Mouse (Mus musculus): ENCODE data around the gene Rad54l2.
A peak's percentile ranks its signal among the peaks of the same experiment; 100 is the strongest.

The Rad54l2 gene

DNA sequence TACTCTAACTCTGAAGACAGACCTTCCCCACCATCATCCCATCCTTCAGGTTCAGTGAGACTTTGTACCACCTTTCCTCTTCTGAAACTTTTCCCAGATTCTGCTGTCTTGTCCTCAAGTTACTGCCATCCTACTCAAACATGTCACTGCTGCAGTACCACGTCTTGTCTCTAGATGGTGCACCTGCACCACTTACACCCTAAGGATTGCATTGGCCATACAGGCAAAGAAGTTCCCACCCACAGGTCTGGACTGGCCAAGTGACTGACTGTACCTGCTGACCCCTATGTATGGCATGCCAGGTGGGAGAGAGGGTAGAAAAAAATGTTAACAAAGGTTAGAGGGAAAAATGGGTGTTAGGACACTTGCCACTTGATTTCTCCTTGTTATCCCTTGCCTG, 113.5 kb downstream of the Rad54l2 start:
- DNase-seq: peak; percentile 89

DNA sequence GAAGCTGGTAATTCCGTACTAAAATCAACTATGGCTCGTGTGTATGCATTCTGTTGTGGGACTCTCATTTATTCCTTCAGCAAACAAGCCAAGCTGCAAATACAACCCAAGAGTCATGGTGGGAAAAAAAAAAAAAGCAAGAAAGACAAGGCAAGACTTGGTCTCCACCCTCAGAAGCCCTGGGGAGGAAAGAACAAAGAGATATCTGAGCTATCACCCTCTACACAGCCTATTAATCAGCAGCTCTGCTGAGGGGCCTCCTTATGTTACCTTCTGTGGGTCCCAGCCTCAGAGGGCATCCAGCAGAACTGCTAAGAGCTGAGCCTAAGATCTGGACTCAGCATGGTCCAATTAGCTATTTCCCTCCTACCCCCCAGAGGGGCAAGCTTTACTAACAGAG, 115.1 kb downstream of the Rad54l2 start:
- no peak for DNase-seq

DNA sequence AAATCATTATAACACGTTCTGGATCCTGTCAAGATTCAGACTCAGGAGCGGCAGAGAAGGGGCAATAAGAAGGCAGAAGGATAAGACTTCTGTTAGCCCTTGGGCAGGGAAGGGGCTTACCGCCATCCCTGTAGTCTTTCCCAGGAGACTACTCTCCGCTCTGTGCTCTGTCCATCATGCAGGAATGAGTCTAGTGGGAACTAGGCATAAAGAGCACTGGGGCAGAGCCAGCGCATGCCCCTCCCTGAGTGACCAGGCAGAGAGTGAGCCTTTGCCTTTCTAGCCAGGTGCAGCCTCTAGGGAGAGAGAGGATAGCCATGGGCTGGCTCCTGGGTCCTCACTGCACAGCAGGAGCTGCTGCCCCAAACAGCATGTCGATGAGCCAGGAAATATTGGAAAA, 124.1 kb downstream of the Rad54l2 start:
- DNase-seq: no peak

DNA sequence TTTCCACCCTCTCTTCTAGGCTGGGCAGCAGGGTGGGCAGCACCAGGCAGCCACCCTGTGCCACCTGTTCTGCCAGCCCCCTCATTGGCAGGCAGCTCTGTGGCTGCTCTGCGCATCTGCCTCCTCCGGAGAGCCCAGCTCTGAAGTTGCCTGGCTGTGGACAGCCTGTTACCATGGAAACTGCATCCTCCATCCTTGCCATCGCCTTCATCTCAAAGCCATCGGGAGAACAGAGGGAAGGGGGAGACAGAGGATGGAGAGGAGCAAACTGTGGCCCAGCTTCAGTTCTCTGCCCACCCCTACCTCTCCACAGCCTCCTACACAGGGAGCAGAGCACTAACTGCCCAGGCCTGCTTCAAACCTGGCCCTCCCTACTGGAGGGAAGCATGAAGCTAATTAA, 124.6 kb downstream of the Rad54l2 start:
- no peak for DNase-seq

DNA sequence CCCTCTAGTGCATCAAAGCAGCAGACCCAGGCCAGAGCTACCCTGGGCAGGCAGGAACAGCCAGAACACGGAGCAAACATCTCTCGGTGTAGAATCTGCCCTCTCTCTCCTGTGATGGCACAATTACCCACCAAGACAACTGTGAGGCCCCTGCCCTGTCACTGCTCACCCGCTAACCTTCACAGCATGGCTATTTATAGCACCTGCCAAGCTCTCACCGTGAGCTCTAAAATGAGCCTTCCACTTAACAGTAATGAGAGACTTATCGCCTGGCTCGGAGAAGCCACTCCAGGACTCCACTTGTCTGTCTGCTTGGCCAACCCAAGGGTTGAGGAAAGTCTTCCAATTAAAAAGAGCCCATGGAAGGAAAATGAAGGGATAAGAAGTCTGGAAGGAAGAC, 125.8 kb downstream of the Rad54l2 start:
- DNase-seq: no peak

DNA sequence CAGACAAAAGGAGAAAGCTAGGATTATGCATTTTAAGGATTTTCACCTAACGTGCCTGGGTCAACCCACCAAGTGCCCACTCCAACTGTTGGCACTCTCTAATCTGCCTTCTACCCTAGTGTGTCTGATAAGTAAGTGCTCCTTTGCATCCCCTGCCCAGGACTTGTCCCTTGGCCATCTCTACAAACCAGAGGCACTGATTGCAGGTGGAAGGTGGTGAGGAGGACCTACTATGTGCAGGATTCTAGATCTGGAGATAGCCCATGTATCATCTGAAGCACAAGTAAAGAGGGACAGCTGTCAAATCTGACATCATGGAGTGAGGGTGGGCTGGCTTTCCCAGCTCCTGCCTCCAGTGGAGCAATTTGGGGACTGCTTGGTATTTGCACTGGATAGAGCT, 129.1 kb downstream of the Rad54l2 start:
- DNase-seq: no peak

DNA sequence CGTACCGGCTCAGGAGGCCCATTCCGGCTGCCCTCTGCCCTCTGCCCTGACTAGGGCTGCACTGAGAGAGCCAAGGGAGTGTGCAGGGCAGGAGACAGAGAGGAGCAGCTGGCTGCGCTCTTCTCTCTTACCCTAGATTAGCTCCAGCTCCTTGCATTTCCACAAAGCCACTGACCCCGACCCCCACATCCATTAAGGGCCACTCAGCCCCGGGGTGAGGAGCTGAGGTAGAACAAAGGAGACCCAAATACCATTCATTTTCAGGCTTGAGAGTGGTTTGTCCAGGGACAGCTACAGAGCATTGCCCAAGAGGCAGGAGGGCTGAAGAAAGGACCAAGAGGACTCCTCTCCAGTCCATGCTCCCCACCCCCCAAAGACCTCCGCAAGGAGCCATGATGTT, 129.6 kb downstream of the Rad54l2 start:
- no peak for DNase-seq

DNA sequence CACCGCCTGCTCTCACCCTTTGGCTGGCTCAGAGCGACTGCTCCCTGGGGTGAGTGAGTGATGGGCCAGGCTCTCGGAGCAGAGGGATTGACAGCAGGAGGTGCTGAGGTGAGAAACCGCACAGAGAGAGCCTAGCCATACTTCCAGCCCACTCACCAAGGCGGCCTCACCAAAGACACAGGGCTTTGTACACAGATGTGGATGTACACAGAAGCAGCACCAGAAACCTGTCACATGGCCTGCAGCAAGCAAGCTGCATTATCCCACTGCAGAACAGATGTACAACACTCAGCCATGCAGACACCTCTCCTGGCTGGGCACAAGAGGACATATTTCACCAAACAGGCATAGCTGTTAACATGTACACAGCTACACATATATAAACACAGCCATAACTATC, 131.4 kb downstream of the Rad54l2 start:
- DNase-seq: no peak

DNA sequence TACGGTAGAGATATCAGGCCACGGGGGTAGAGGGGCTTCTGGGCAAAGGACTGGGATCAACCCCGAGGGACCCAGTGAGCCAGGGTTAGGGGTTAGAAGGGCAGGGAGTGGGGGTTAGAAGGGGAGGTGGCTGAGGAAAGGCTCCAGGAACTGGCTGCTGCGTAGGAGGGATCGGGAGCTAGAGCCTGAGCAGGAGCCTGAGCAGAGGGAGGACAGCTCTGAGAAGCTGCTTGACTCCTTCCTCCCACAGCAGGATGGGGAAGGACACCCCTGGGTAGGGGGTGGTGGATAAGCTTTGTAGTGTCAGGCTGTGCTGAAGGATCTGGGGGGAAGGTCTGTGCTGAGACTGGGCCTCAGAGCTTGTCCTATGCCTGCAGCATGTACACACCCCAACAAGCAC, 132.2 kb downstream of the Rad54l2 start:
- no peak for DNase-seq

DNA sequence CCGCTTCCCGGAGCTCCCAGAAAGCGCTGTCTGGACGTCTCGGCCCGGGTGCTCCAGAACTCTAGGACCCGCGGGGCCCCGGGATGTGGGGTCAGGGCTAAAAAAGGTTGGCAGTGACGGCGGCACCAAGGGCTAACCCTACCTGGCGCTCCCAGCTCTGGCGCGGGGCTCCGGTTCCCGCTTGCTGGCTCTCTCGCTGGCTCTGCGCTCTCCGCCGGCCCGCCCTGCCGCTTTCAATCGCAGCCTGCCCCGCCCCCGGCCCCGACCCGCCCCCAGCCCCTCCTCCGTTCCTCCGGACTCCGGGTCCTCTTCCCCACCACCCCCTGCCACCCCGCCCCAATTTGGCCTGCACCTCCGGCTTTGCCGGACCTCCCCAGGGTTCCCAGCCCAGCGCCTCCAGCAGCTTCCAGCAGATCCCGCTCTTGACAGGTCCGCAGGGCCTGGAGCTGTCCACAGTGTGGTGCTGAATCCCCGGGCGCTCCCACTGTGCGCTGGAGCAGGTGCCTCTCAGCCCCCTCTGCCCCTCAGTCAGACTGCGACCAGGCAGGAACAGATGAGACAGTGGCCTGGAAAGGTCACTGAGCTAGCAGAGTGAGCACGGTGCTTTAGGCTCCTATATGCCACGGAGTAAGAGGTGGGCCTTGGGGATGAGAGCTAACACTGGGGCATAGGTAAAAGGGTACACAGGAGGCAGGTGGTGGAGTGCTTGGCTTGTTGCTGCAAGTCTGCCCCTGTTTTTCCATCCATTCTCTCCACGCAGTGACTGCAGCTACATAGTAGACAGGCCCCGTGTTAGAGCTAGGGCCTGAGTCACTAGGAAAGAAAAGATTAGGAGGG, 132.9 kb downstream of the Rad54l2 start, which contains the start of gene Grm2:
Gene Grm2, minus strand, starts transcription at position 199 of the 837 bp plus-strand sequence.
- peak; percentile 91 to 92 for DNase-seq

DNA sequence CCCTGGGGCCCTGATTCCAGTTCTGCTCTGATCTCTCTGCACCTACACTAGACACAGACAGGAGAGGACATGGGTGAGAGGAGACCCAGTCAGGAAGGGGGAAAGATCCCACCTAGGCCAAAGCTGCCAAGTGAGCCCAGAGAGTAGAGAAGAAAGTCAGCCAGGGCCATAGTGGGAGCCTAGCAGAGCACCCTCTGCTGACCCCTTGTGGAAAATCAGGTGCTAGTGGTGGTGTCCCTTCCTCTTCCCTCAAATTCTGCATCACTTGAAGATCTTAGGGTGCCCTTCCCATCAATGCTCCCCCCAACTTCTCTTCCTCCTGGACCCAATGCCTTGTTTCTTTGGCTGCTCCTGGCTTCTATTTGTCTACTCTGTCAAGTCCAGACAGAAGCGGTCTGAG, 136.3 kb downstream of the Rad54l2 start:
- DNase-seq: peak in 1 of 2 experiments; percentile 10

DNA sequence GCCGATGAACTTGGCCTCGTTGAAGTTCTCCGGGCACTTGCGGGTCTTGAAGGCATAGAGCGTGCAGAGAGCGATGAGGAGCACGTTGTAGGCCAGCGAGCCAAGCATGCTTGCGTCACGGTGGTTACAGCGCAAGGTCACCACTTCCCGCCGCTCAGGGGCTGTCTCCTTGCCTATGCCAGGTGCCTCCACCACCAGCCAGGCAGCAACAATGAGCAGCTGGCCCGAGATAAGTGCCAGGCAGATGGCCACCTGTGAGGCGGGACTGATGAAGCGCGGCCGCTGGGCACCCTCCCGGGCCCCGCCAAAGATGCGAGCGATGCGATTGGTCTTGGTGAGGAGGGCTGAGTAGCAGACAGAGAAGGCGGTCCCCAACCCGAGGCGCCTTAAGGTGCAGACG, 141.8 kb downstream of the Rad54l2 start:
- no peak for DNase-seq

DNA sequence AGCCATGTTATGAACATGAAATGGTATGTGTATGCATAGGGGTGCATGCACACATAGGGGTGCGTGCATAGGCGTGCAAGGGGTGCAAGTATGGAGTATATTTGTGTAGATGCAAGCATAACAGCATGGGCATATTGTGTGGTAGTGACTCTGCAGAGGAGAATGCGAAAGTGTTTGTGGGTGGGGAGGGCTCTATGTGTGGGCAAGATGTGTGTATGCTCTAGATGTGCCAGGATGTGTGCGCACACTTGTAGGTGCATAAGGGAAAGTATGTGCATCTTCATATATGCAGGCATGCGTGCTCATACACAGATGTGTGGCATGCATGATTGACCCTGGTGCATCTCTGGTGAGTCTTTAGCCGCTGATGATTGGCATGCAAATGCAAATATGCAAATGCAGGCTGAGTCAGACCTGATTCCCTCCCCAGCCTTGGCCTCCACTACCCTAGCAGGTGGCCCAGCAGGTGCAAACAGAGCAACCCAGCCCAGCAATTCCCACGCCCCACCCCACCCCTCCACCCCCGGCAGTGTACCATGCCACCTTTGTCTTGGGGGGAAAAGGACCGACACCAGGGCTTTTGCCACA, 143.2 kb downstream of the Rad54l2 start:
- no peak for DNase-seq

DNA sequence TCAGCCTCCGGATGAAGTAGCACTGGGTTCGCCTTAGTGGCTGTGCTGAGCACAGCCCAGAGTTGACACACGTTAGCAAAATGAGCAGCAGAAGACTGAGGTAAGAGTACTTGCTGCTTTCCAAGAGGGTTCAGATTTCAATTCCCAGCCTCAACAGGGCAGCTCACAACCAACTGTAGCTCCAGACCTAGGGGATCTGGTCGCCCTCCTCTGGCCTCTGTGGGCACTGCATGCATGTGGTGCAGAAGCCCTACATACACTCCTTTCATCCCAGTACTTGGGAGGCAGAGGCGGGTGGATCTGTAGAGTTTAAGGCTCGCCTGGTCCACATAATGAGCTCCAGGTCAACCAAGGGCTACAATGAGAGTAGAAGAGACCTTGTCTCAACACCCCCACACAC, 145.2 kb downstream of the Rad54l2 start:
- peak; percentile 46 for DNase-seq

DNA sequence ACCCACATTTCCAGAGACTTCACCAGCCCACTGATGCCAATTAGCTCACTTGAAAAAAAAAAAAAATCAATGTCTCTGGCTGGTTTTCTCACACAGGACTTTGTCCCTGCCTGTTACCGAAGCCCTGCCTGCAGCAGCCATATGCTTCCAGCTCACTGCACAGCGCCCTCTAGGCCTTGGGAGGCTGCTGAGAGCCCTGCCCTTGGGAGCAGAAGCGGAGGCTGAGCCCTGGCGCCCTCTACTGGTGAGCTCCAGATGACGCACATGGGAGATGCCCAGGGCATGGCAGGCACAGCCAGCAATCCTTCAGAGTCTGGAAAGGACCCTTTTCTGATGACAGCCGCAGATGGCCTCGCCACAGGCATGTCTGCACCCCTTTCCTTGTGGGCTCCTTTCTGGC, 145.9 kb downstream of the Rad54l2 start:
- DNase-seq: peak; percentile 89 to 92

DNA sequence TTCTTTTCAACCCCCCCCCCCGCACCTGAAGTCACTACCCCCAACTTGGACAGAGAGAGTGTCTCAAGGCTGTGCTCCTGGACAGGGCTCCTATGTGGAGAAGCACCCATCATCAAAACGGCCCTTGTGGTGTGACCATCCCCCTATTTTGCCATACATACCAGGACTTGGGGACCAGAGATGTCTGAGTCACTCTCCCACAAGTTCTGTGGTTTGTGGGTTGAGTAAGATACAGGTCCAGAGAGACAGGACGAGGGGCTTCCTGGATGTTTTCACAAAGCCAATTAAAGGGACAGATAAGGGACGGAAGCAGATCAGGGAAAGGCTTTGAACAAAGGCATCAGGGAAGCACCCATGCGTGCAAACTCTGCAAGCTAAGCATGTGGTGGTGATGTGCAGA, 147.6 kb downstream of the Rad54l2 start:
- DNase-seq: no peak

DNA sequence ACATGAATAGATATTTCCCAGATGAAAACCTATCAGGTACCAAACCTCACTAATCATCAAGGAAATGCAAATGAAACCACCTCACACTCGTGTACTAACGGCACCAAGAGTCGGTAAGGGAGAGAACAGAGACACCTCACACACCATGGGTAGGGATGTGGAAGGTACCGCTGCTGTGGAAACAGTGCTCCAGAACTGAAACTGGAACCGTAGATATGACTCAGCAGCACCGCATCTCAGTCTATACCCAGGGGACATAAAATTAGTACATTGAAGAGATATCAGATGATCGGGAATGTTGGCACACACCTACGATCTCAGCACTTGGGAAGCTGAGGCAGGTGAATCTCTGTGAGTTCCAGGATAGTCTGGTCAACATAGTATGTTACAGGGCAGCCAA, 150.8 kb downstream of the Rad54l2 start:
- no peak for DNase-seq

Measured in kidney, postnatal 4 days (tissue).